Mouse (Mus musculus) forelimb bud, embryonic 11.5 days (tissue): ENCODE results near the gene Dok3.

Experiments used
- DNase-seq: peaks from one replicate; pipeline ENCODE4 v3.0.0-alpha.2; 2012; ENCODE audit warnings: low read depth, low spot score

The Dok3 gene

DNA sequence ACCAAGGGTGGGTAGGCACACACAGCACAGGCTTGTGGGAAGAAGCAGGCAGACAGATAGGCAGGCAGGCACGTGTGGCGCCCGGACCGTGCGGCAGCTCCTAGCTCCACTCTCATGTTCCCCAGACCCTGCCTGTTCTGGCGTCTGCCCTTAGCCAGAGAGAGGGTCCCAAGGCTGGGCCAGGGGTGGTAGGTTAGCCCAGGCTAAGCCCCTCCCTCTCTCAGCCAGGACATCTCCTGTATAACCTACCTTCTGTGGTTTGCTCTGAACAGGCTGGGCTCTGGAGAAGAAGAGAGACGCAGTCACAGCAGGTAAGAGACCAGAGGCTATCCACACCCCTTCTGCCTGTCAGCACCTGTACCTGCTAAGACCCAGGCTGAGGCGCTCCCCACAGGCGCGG is 20.6 kb downstream of the Dok3 start:
- DNase-seq, result no peak

DNA sequence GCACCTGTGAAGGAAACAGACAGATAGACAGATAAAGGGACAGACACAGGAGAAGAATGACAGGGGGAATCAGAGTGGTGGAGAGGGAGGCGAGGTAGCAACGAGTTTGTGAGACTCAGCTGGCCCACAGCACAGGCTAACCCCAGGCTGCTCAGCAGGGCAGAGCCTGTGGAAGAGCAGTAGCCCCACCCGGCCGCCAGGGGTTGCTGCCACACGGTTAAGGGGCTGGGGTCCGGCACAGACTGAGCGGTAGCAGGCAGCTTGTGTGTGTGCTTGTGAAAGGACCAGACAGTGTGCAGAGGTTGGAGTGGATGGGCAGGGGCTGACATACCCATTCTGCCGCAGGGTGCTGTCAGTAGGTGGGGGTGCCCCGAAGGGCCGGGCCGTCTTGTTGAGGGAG is 21.2 kb downstream of the Dok3 start:
- no peak for DNase-seq

DNA sequence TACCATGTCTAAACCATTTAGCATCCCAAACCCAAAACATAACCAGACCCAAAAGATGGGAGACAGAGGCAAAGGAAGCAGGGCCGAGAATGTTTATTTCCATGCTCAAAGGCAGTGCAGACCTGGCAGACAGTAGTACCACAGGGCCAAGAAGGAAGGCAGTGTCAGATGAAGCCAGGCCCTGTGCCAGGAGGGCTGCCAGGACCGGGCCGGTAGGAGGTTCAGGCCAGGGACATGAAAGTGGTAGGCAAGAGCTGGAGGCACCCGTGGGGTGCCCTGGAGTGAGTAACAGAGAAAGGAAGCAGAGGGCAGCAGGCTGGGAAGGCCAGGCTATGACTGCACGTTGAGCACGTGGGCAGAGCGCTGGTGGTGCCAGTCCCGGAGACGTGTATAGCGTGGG is 22.4 kb downstream of the Dok3 start:
- no peak for DNase-seq

DNA sequence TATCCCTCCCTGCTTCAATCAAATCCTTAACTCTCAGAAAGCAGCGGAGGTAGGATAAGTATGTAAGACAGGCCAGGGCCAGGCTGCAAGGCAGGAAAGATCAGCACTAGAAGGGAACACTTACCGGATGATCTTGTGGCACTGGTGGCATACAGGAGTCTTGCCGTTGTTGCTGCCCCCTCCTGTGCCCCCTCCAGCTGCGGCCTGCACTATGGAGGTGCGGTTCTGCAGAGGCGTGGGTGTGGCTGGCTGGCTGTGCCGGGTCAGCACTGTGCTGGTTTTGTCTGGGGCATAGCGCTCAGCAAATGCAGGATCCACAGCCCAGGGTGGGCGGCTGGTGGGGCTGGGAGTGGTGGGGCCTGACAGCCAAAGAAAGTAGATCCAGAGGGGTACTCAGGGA is 23.3 kb downstream of the Dok3 start:
- no peak for DNase-seq

DNA sequence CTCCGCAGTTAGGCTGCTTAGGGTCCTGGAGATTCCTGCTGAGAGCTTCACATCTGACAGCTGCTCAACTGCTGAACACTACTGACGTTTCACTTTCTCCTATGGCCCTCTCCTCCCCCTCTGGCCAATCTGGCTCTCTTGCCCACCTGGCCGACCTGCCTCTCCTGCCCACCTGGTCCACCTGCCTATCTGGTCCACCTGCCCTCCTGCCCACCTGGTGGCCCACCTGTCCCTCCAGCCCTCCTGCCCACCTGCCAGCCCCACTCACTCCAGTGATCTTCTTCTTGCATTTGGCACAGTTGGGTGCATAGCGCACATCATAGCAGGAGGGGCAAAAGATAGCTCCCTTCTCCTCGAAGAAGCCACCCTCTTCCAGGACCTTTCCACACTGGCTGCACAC is 24.7 kb downstream of the Dok3 start:
- no peak for DNase-seq

DNA sequence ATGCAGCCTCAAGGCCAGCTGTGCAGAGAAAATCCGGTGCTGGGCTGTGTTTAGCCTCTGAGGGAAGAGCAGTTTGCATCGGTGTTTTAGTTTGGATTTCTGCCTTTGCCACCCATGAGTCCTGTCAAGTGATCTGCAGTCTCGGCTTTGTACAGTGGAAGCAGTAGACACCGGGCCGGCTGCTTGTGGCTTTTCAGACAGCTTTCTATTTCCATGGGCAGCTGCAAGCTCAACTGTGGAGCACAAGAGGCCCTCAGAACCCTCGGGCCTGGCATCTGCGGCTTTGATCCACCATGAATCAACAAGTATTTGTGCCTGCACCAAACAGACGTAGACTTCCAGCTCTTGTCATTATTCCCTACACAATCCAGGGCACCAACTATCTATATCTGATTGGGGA is 26.7 kb downstream of the Dok3 start:
- DNase-seq, result no peak

DNA sequence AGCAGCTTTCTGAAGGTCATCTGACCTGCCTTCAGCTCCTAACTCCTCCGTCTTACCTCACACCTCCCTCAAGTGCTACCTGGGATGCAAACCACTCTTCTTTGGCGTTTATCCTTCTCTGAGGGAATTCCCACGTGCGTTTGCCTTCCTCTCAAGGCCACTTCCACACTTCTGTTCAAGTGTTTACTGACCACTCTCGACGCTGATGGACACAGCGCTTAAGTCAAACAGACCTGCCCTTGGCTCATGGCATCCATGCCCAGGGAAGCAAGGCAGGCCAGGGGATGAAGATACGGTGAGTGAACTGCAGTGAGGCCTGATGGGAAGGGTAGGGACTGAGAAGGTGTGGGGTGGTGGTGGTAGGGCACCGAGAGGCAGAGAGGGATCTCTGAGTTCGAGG is 28.5 kb downstream of the Dok3 start:
- no peak for DNase-seq

DNA sequence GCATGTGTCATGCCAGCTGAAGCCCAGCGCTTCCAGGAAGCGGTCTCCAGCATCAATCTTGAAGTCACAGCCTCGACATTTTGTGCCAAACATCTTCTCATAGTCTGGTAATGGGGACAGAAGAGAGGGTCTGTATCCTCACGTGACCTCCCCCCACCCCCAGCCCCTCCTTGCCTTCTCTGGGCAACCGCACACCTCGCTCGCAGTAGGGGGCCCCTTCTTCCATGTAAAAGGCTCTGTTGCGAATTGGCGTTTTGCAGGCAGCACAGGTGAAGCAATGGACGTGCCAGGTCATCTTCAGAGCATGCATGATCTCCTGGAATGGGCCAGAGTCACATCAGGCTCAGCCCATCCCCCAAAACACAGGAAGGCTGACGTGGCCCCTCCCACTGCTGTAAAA is 30.2 kb downstream of the Dok3 start:
- DNase-seq, result no peak

DNA sequence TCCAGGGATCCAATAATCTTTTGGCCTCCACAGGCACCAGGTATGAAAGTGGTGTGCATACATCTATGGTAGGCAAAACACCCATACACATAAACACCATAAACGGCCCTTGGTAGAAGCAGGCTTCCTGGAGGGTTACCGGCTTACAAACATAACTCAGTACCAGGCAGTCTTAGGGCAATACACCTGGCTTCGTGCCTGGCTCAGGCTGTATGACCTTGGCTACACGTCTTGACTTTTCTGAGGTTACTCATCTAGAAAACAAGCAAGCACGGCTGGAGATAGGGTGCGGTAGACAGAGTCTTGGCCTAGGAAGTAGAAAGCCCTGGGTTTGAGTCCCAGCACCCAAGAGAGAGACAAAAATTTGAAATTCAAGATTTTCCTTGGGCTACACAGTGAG is 32.4 kb downstream of the Dok3 start:
- no peak for DNase-seq

DNA sequence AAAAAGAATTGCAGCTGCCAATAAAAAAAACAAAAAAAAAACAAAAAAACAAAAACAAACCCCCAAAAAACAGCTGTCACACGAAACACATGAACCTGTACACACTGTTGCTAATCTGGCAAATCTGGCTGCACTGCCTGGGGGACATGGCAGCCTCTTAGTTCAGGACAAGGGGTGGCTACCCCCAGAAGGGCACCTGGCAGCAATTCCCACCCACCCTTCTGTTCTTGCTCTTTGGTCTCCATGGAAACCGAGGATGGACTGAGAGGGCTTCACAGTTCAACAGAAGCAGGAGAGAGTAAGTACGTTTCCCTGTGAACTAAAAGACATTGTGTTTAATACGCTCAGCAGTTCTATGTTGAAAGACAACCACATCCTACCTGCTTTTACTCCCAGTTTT is 33.4 kb downstream of the Dok3 start:
- DNase-seq, result no peak

DNA sequence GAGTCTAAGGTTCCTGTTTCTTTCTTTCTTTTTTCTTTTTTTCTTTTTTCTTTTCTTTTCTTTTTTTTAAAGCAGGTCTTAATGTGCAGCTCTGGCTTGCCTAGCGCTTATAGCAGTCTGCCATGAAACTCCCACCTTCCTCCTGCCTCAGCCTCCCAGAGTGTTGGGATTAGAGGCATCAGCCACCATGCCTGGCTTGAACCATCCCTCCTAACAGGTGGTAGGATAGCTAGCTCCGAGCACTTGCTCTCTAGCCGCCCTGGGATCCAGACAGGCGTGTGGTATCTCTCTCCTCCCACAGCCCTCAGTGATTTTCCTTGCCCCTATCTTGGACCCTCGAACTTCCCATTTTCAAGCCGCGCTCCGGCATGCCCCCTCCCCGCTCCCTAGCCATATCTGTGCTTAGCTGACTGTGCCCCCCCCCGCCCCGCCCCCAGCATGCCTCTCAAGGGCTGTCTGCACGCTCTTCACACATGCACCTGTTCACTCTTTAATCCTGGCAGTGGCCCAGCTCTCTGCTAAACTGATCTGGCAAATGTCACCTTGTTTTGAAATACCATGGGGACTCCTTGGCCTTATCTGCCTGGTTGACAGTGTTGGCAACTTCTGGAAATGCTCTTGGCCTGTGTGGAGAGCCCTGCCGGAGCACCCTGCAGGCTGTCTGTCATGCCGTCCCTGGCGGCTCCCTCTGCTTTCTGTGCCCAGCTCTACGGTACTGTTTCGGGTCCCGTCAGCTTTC is 34.0 kb downstream of the Dok3 start:
- DNase-seq, result no peak

DNA sequence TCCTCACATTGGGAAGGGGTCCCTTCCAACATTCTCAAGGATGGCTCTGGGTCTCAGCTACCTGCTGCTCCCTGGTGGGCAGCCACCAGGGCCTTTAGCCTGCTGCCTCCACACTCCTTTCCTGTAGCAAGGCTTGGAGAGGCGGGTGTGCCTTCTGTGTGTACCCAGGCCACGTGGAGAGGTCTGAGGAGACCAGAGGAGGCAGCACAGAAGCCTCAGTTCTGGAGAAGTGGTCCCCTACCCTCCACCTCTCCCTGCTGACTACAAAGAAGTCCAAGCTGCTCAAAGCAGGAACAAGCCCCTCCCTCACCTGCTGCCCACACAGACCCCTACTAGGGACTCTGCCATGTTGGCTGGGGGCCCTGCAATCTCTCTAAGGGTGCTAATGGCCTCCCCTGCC is 34.8 kb downstream of the Dok3 start:
- DNase-seq, result no peak

DNA sequence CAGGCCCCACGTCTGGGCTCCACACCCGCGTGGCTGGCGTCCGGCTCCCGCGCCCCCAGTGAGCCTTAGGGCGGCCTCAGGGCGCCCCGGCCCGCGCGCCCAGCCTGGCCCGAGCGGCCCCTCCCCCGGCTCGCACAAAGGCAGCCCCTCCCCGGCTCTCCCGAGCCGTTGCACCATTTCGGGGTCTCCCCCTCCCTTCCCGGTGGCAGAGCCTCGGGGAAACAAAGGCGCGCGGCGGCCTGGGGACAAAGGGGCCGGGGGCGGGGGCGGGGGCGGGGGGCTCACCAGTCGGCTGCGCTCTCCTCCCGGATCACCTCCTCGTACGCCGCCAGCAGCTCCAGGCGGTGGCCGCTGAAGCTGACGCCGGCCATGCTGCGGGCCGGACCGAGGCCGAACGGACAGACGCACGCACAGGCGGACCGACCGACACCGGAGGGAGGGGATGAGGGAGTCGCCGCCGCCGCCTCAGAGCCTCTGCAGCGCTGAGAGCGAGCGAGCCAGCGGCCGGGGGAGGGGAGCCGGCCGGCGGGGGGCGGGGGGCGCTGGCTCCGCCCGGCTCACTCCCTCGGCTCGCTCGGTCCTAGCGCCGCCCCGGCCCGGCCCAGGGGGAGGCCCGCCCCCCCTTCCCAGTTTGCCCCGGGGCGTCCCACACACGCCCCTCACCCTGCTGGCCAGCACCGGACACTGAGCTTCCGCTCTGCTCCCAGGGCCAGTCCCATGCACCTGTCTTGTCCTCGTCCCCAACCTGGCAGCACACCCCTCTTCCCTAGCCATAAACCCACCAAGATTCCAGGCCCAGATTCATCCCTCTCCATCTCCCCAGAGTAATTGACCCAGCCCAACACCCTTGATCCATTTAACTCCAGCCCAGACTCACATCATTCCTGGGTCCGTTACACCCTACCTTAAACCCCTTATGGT is 41.3 kb downstream of the Dok3 start, which contains the start of gene Dbn1:
Gene Dbn1, minus strand, starts transcription at position 534 of the 921 bp plus-strand sequence.
- no peak for DNase-seq

DNA sequence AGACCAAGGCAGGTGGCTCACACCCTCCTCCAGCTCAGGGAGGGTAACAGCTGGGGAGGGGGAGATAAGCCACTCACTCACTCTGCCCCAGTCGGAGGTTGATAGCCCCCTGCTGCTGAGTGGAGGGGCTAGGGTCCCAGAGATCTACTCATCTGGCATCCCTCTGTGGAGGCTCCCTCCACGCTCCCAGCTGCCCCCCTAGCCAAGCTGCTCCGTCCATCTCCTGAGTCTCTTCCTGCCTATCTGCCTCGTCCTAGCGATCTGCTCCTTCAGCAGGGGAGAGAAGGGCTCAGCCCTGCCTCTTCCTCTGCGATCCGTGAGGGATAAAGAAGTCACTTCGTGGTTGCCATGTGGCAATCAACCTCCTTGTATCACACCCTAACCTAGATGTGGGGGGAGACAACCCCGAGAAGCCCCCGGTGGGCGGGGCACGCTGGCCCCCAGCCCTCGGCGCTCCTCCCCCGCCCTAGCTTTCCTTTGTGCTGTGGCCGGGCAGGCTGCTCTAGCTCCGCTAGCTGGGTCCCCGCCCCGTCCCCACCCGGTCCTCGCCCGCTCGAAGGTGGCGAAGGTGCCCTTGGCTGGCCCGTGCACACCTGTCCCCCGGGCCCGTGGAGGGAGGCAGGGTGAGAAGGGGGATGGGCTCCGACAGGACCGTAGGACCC is 42.0 kb downstream of the Dok3 start:
- DNase-seq, result no peak

DNA sequence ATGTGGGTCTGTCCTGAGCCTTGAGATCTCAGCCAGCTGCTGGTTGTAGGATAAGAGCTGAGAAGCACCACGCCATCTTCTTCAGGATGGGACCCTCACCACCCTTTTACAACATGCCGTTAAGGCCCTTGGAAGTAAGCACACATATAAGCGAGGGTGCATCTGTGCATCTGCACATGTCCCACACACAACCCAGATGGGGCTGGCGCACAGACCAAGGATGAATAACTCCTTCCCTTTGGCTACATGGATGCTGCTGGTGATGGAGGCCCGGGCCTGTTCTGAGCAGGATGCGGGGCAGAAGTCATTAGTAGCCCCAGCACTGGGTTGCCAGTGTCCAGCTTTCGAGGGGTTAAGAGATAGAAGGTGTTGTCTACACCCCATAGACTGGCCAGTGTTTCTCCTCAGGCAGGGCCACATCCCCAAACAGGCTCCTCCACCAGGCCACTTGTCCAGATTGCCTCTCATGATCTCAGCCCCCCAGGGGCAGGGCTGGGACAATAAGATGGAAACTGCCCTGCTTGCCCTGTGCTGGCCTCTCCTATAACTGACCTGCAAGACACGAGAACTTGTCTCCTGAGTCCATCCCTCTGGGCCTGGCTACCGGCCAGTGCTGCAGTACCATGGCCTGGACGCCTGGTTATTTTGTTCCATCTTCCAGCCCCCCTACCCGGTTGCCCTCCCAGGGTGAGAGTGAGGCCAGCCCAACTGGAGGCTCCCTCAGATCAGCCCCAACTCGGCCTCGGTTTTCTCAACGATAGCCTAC is 42.9 kb downstream of the Dok3 start:
- DNase-seq, result no peak

DNA sequence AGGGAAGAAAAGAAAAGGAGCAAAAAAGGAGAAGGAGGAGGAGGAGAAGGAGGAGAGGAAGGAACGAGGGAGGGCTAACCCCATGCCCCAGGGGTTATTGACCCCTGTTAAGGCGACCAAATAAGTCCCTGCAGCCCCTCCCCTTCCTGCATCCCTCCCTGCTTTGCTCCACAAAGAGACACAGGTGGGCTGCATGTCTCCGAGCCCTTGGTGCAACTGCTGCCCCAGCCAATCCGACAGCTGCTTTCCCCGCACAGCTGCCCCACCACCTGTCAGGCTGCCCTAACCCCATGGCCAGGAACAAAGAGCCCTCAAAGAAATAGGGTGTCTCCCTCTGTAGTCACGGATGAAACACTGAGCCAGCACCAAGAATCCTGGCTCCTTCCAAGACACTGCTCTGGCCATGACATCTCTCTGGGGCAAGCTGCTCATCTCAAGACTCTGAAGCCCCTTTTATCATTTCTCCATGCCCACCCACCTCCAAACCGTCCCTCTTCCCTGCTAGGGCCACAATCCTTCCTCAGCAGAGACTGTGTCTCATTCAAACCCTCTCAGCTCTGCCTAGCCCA is 44.5 kb downstream of the Dok3 start:
- no peak for DNase-seq

DNA sequence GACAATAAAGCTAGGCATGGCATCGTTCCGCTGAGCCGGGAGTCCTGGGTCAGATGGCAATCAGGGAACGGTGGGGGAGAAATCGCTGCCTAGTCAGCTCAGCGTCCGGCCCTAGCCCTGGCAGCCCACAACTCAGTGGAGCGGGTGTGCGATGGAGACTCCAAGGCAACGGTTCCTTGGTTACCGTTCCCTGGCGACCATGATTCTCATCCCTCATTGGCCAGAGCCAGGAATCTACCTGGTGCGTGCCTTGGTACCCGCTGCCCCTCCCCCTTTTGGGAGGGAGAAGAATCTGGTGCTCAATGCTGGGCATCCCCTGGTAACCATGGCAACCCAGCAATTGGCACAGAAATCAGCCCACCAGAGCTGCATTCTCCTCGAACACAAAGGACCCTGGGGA is 45.5 kb downstream of the Dok3 start:
- no peak for DNase-seq

DNA sequence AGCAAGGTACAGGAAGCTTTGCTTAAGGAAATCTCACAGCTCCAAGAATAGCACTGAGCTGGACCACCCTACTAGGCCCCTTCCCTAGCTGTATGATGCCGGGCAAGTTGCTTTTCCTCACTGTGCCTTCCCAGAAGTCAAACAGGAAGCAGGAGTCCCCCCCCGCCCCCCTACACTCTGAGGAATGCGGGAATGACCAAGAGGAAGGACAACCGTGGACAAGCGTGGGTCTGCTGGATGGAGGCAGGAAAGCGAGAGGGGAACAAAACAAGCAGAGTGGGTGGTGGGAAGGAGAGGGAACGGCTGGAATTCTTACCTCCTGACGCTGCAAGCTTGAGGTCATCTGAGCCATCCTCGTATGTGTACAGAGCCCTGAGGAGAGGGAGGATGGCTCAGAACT is 46.0 kb downstream of the Dok3 start:
- DNase-seq, result no peak

DNA sequence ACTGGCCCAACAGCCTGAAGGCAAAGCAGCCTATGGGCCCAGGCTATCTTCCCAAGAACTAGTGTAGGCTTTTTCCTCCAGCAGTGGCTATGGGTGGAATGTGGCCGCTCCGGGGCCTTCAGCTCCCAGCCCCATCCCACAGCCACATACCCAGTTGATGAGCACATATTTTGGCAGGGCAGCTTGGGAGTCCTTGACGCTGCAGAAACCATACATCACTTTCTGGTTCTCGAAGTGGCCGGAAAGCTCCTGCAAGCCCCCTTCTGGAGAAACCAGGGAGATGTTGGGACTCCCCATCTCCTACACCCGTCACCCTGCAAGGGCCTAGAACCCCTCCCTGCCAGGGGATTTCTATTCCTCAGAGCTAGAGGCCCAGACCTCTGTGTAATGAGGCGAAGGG is 46.6 kb downstream of the Dok3 start:
- DNase-seq, result no peak

DNA sequence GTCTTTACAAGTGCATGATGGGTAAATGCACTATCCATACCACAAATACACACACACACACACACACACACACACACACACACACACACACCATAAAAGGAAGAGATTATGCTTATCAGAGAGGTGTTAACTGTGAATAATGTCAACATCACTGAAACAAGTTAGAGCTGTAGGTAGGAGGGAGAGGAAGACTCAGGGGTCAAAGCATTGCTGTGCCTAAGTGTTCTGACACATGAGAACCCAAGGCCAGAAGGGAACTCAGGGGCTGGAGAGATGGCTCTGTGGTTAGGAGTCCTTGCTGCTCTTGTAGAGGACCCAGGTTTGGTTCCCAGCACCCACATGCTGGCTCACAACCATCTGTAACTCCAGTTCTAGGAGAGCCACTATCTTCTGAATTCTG is 49.2 kb downstream of the Dok3 start:
- DNase-seq, result no peak

DNA sequence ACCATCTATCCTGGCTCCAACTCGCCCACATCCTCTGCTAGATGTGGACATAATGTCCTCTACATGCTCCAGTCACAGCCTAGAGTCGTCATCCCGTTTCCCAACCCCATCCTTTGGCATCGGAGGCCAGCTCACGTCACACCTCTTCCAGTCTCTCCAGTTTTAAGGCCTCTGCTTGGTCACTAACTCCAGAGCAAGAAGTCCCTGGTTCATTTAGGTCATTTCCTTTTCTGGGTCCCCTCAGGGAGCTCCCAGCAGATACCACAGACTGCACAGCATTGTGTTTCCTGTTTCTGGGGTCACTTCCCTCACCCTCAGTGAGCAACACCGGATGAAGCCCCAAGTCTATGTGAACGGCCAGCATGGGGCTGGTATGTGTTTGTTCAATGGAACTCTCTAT is 50.1 kb downstream of the Dok3 start:
- DNase-seq, result no peak
